ENCODE assay signal across 8 mouse cellular contexts in the genomic region with DNA sequence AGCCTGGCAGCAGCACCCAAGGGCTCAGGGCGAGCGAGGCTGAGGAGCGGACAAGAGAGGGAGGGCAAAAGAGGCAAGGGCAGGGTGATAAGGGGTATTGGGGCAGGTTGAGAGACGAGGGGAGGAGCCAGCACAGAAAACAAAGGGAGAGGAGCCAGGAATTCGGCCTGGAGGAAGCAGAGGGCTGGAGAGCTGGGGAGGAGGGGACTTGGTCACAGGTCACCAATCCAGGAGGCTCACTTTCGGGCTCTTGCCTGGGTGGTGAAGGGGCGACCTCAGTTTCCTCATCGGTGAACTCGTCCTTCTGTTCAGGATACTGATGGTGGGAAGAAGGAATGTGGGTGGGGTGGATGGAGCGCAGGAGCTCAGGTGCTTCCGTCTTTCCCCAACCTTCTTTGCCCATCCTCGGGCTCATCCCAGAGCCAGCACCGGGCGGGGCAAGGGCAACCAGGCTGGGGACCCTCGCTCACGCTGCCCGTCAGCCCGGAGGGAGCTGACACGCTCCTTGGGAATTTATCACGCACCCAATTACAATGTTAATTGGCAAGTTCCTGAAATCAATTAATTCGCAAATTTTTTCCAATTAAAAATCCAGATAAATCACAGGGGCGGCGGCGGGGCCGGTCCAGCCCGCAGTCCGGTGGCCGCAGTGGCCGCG. TPM values are rescaled to one million over a fixed set of nuclear protein-coding genes. Genes with fewer than 3 reads are reported as not detected.
DNase-seq lines count a peak whose midpoint lies in the region; ATAC-seq and TF ChIP-seq lines count a peak whose summit lies in the region.

No protein-coding gene starts in this region.

- DNase-seq in heart, embryonic 10.5 days (ENCODE audit: low spot score) = no peak
- DNase-seq in heart, adult 9 months (ENCODE audit: low spot score in 2 of 2) = no peak
- DNase-seq in liver, embryonic 14.5 days (ENCODE audit: low read depth in 3 of 3, low spot score in 3 of 3) = no peak
- no peak for DNase-seq in adrenal gland, postnatal 10 days
- no peak for DNase-seq in urinary bladder, postnatal 4 days (ENCODE audit: low spot score in 2 of 2)

- no peak for TF ChIP-seq EP300 in liver, embryonic 14.5 days (IDR thresholded peaks at IDR 0.05; ENCODE audit: low read depth)

- peak overlapping the region; percentile 62 for H3K4me2 ChIP-seq in forebrain, embryonic 16.5 days (ENCODE audit: low read length)
- H3K4me2 ChIP-seq in liver, embryonic 14.5 days (ENCODE audit: low read depth) = peak overlapping the region; percentile 55

- H3K27ac ChIP-seq in heart, embryonic 10.5 days = peak overlapping the region; percentile 87
- H3K27ac ChIP-seq in forebrain, embryonic 16.5 days (ENCODE audit: low read length) = no peak overlapping the region
- H3K27ac ChIP-seq in liver, embryonic 14.5 days = no peak overlapping the region

- H3K9ac ChIP-seq in forebrain, embryonic 16.5 days (replicated peaks; ENCODE audit: low read depth, low read length) = peak overlapping the region; percentile 47
- no peak overlapping the region for H3K9ac ChIP-seq in liver, embryonic 14.5 days (replicated peaks)

- peak overlapping the region; percentile 68 for H3K4me3 ChIP-seq in heart, embryonic 10.5 days
- H3K4me3 ChIP-seq in E14TG2a.4 (replicated peaks; ENCODE audit: low read length) = peak overlapping the region; percentile 74
- H3K4me3 ChIP-seq in forebrain, embryonic 16.5 days (replicated peaks; ENCODE audit: low read length) = peak overlapping the region; percentile 42
- peak overlapping the region in 1 of 2 experiments; percentile 38; a peak in 2 of 4 replicates for H3K4me3 ChIP-seq in liver, embryonic 14.5 days (ENCODE audit: insufficient read depth in 1 of 2, low read depth in 2 of 2, low read length in 2 of 2)

- TF ChIP-seq CTCF in E14TG2a.4 (conservative IDR thresholded peaks at IDR 0.05; ENCODE audit: low read length) = no peak
- TF ChIP-seq CTCF in liver, embryonic 14.5 days (IDR thresholded peaks at IDR 0.05; ENCODE audit: low read depth) = no peak

- H3K9me3 ChIP-seq in heart, embryonic 10.5 days = no peaks in the 10 kb centered on the region
- H3K9me3 ChIP-seq in E14TG2a.4 (ENCODE audit: low read length) = no peaks in the 10 kb centered on the region
- H3K9me3 ChIP-seq in forebrain, embryonic 16.5 days (ENCODE audit: control insufficient read depth, low read length) = no peaks in the 10 kb centered on the region
- no peaks in the 10 kb centered on the region for H3K9me3 ChIP-seq in liver, embryonic 14.5 days (ENCODE audit: control insufficient read depth, low read length)

- ATAC-seq in forebrain, embryonic 16.5 days = 0 out of 2 replicates have a peak, but pooled peaks have one; percentile 20
- ATAC-seq in liver, embryonic 14.5 days (ENCODE audit: insufficient read depth) = no peak
- ATAC-seq in erythroid progenitor cell, adult 5-6 weeks (replicated peaks; ENCODE audit: low FRiP score, poor library complexity, severe bottlenecking) = no peak

- no peaks in the 10 kb centered on the region for H3K36me3 ChIP-seq in heart, embryonic 10.5 days
- no peaks in the 10 kb centered on the region for H3K36me3 ChIP-seq in E14TG2a.4 (ENCODE audit: insufficient read depth, low read length)
- H3K36me3 ChIP-seq in forebrain, embryonic 16.5 days (ENCODE audit: control insufficient read depth, insufficient read depth) = no peaks in the 10 kb centered on the region
- H3K36me3 ChIP-seq in liver, embryonic 14.5 days (replicated peaks; ENCODE audit: control insufficient read depth, insufficient read depth, low read depth) = no peaks in the 10 kb centered on the region

- H3K27me3 ChIP-seq in heart, embryonic 10.5 days (ENCODE audit: insufficient read depth, poor library complexity, severe bottlenecking) = peaks cover 95% of the 10 kb centered on the region
- H3K27me3 ChIP-seq in E14TG2a.4 (ENCODE audit: insufficient read depth, low read length) = peaks cover 59% of the 10 kb centered on the region
- peaks cover 28% of the 10 kb centered on the region for H3K27me3 ChIP-seq in forebrain, embryonic 16.5 days (replicated peaks; ENCODE audit: control insufficient read depth, insufficient read depth, low read length)
- peaks cover 50% of the 10 kb centered on the region for H3K27me3 ChIP-seq in liver, embryonic 14.5 days (ENCODE audit: control insufficient read depth, insufficient read depth, low read length)

- WGBS in heart, embryonic 10.5 days = 4% methylated on average over 30 of the region's 30 CpGs
- 6% methylated on average over 30 of the region's 30 CpGs for WGBS in forebrain, embryonic 16.5 days
- 31% methylated on average over 30 of the region's 30 CpGs for WGBS in liver, embryonic 14.5 days (ENCODE audit: insufficient replicate concordance)

- H3K4me1 ChIP-seq in heart, embryonic 10.5 days = peaks cover 39% of the 10 kb centered on the region
- H3K4me1 ChIP-seq in E14TG2a.4 (replicated peaks; ENCODE audit: low read depth, low read length) = peaks cover 62% of the 10 kb centered on the region
- H3K4me1 ChIP-seq in forebrain, embryonic 16.5 days (replicated peaks; ENCODE audit: control insufficient read depth, insufficient read depth, low read length) = peaks cover 9% of the 10 kb centered on the region
- H3K4me1 ChIP-seq in liver, embryonic 14.5 days (replicated peaks; ENCODE audit: control insufficient read depth in 2 of 2, insufficient read depth in 2 of 2, low read length in 1 of 2) = no peaks in the 10 kb centered on the region

RNA-seq across cellular contexts. Expression of a gene that starts 51.8 kb away (rescaled TPM):
- polyA plus RNA-seq in heart, embryonic 10.5 days (2016; fragmentation: Nextera tagmentation; extraction: Ambion mirVana) = 0.20 and 0.46 TPM in 2 replicates
- polyA plus RNA-seq in forebrain, embryonic 16.5 days (2015; fragmentation: Nextera tagmentation; extraction: Ambion mirVana) = 0.65 and 0.68 TPM in 2 replicates
- 0.08 TPM in 1 of 2 replicates, not detected in the other for polyA plus RNA-seq in liver, embryonic 14.5 days (2012; rRNA removed)
- polyA plus RNA-seq in liver, embryonic 14.5 days (2014; fragmentation: Nextera tagmentation; extraction: Ambion mirVana) = not detected in 2 replicates
- total RNA-seq in adrenal gland, postnatal 10 days (2021) = 1 to 10 TPM; 1.5 to 1.8 TPM
- total RNA-seq in erythroid progenitor cell, adult 5-6 weeks (2015; ENCODE audit: low replicate concordance) = not detected in 2 replicates
- total RNA-seq in erythroid progenitor cell, adult 5-6 weeks (2017; ENCODE audit: low replicate concordance) = not detected in 2 replicates

RNA-seq across cellular contexts. Expression of a gene that starts 52.0 kb away (rescaled TPM):
- polyA plus RNA-seq in heart, embryonic 10.5 days (2016; fragmentation: Nextera tagmentation; extraction: Ambion mirVana) = 11.0 and 14.4 TPM in 2 replicates
- polyA plus RNA-seq in forebrain, embryonic 16.5 days (2015; fragmentation: Nextera tagmentation; extraction: Ambion mirVana) = 5.3 and 6.2 TPM in 2 replicates
- 2.4 and 3.1 TPM in 2 replicates for polyA plus RNA-seq in liver, embryonic 14.5 days (2012; rRNA removed)
- 6.7 and 7.6 TPM in 2 replicates for polyA plus RNA-seq in liver, embryonic 14.5 days (2014; fragmentation: Nextera tagmentation; extraction: Ambion mirVana)
- total RNA-seq in adrenal gland, postnatal 10 days (2021) = 10 to 100 TPM; 50.4 to 60.9 TPM
- total RNA-seq in erythroid progenitor cell, adult 5-6 weeks (2015; ENCODE audit: low replicate concordance) = 8.4 TPM in 1 of 2 replicates, not detected in the other
- 0.39 TPM in 1 of 2 replicates, not detected in the other for total RNA-seq in erythroid progenitor cell, adult 5-6 weeks (2017; ENCODE audit: low replicate concordance)
